Mouse (Mus musculus) 3134 (cell line): Measurements from ENCODE around the gene Por.
A peak's percentile ranks its signal among the peaks of the same experiment; 100 is the strongest.

Experiments used
- DNase-seq: peaks from one replicate; pipeline ENCODE4 v3.0.0-alpha.2; 2011; ENCODE audit warnings: low spot score; ENCODE audit not compliant: insufficient read length; ENCODE audit errors: extremely low read depth

The Por gene

DNA sequence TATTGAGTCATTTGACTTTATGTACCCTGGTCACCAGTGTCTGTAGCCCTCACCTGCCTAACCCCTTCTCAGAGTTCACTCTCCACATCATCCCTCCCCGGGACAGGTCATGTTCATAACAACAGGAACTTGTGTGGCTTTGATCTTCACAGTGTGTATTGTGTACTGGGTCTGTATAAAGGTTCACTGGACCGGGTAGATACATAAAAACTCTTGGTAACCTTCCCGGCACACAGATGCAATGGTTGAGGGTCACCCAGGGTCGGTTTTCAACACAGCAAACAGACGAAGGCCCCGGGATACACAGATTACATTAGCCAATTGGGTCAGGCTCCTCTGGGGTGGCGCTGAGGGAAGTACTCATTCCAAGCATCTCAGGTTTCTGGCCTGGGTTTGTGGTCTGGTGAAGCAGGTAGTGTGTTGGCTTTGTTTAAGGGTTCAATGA, 25.5 kb downstream of the Por start:
- DNase-seq = no peak

DNA sequence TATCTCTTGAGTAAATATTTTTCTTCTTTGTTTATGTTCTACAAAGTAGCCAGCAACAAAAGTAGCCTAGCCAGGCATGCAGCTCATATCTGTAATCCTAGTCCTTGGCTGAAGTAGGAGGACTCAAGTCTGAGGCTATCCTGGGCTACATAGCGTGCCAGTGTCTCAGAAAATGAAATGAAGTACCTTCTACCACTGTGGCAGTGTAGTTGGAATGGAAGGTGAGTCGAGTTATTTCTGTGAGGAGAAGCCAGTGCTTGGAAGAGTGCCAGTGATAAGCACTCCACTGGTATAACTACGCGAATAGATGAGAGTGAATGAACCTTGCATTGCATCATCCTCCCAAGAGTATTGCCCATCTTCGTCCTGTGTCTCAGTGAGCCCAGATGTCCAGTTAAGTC, 27.9 kb downstream of the Por start:
- no peak for DNase-seq

DNA sequence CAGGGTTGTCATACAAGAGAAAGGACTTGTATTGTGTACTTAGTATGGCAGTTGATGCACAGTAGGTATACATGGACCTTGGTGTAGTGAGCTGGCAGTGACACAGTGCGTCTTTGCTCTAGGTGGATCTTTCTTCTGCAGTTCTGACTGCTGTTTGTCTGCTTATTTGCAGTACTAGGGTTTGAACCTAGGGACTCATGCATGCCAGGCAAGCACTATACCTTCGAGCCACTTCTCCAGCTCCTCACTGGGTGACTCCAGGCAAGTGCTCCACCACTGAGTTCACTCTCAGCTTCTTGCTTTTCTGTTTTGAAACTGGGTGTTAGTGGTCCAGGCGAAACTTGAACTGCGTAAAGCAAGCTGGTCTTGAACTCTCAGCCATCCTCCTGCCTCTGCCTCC, 31.8 kb downstream of the Por start:
- no peak for DNase-seq

DNA sequence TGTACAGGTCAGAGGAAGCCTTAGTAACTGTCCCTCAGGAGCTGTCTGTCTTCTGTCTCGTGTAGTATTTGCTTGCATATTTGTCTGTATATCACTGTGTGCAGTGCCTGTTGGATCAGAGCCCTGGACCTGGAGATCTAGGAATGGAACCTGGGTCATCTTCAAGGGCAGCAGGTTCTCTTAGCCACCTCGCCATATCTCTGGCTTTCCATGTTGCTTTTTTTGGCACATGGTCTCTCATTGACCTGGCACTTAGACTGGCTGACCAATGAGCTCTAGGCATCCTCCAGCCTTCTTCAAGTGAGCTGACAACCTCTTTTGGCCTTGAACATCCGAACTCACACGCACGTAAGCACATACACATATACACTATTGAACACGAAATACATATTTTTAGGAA, 32.4 kb downstream of the Por start:
- DNase-seq = no peak

DNA sequence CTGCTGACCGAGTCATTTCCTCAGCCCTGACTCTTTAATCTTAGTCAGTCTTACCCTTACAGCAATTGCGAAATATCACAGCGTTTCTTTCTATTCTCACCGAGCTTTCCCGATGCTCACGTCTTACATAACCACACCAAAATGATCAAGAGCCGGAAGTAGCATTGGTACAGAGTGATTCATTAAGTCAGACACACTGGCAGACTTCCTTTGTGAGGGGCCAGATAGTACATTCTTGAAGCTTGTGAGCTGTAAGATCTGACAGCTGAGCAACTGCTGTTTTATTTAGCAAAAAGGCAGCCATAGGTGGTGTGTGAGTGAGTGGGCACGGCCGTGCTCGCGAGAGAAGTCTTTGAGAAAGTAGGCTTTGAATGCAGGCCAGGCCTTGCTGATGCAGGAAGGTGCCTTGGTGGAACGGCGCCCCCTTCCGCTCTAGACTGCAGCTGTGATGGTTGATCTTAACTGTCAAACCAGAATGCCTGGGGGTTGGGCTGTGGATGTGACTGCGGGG, 32.9 kb downstream of the Por start:
- peak; percentile 54 for DNase-seq

DNA sequence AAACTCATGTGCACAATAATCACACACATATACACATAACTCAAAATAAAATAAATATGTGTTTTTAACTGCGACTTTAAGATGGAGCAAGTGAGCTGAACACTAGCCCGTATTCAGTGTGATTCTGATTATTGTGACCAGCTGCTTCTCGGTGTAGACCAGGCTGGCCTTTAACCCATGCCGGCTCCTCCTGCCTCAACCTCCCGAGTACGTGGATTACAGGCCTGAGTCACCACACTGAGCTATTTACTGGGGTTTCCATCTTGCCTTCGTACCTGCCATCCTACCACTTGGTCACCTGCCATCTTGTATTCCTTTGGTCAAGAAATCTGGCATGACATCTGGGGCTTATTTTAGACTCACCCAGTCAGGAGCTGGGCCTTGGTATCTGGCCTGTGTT, 33.6 kb downstream of the Por start:
- no peak for DNase-seq

DNA sequence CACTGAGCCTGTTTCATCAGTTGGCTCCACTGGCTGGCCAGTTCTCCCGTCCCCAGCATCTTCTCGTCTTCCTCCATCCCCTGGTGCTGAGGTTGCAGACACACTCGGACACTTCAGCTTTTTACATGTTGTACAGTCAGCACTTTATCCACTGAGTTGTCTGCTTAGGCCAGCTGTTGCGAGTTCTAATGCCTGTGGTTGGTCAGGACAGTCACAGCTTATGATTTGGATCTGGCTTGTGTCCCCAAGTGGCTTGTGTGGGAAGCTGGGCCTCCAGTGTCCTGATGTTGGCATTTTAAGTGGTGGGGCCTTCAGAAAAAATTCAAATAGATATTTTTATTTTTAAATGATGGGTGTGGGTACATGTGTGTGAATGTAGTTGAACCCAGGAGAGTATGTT, 35.5 kb downstream of the Por start:
- no peak for DNase-seq

DNA sequence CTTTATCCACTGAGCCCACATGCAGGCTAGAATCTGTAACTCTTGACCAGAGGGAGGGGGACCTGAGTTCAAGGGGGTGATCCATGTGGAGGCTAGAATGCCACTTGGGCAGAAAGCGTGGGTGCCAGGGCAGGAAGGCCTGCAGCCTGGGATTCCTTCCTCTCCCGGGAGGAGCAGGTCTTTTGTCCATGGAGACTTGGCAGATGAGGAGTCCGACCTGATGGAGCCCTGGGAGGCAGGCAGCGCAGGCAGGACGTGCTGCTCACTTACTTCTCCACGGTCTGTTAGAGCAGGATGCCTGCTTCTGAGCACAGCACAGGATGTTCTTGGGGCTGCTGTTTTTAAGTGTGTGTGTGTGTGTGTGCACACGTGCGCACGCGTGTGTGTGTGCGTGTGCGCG, 37.2 kb downstream of the Por start:
- no peak for DNase-seq

DNA sequence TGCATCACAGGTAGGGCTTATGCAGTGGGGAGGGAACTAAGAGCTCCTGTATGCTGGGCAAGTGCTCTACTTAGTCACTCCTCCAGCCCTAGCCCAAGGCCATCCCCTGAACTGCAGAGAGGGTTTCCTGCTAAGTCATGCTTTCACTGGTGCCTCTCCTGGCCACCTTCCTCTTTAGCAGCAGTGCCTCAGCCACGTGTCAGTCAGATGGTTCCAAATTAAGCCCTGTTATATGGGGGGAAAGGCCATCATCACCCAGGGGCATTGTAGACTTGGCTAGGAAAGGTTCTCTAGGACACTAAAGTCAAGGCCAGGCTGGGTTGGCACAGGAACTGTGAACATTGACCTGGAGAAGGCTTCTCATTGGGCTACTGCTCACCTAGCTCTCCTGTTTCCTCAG, 38.0 kb downstream of the Por start:
- DNase-seq = no peak

DNA sequence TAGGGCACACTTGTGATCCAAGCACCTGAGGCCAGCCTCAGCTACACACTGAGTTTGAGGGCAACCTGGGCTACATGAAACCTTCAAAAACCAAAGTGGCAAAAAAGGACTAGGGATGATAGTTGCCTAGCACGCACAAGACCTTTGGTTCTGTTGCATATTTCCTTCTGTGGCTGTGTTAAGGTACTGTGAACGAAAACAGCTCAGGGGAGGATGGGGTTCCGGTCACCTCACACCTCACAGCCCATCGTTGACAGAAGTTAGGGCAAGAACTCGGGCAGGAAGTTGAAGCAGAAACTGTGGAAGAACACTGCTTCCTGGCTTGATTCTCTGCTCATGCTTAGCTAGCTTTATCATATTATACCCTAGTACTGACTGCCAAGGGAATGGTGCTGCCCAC, 39.9 kb downstream of the Por start:
- no peak for DNase-seq

DNA sequence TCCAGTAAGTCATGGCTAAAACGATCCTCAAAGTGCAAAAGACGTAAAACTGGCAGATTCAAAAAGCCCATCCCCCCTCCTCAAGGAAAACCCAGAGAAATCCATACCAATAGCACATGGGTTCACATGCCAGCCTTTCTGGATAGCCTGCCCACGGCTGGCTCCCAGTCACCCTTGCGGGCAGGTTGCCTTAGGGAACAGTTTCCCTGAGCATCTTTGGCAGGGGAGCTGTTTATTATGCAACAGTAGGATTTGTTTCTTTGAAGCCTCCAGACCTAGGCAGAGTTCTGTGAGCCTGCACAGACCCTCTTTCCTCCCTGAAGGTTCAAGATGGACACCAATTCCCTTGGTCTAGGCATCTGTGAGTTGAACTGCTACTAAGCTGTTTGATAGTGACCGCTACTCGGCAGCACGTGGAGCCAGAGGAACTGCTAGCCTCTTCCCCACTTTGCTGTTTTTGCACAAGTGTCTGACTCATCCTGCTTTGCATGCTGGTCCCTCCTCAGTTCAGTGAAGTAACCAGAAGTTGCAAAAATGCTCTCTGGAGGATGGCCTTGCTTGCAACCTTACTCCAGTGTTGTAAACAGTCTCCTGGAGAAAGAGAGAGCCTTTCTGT, 40.9 kb downstream of the Por start:
- peak; percentile 63 for DNase-seq

DNA sequence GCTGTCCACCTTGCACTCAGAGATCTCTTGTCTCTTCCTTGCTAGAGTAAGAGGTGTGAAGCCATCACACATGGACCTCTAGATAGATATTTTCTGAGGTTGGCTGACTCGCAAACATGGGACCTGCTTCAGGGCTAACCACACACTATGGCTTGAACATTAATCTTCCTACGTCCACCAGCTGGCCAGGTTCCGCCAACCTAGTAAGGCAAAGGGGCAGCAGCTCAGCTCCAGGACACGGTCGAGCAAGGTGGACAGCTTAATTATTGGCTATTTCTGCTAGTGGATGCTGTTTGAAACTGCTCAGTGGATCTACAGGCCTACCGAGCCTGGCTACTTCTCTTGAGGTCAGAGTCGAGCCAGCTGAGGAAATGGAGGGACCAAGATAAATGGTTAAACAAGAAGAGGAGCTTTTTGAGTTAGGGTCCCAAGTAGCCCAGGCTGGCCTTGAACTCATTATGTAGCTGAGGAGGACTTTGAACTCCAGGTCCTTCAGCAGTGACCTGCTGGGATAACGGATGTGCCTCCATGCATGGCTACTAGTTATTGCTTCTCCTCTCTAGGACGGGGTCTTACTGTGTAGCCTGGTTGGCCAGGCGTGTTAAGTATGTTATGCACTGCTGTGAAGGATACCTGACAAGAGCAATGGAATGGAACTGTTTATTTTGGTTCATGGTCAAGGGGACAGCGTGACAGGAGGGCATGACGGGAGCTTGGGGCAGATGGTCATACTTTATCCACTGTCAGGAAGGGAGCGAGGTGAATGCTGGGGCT, 41.9 kb downstream of the Por start:
- DNase-seq = no peak

DNA sequence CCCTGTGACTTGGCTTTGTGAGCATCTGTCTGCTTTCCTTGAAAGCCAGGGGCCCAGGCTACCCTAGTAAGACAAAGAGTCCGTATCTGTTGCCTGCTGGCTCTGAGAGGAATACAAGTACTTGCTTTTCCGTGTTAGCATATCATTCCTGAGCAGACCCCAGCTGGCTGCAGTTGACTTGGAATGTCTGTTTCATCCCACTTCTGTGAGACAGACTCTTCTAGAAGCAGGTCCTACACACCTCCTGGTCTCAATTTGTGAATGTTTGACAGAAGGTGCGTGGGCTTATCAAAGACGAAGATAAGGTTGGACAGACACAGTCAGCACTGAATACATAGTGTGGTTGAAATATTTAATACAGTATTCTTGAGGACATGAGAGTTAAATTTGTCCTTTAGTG, 43.0 kb downstream of the Por start:
- DNase-seq = no peak

DNA sequence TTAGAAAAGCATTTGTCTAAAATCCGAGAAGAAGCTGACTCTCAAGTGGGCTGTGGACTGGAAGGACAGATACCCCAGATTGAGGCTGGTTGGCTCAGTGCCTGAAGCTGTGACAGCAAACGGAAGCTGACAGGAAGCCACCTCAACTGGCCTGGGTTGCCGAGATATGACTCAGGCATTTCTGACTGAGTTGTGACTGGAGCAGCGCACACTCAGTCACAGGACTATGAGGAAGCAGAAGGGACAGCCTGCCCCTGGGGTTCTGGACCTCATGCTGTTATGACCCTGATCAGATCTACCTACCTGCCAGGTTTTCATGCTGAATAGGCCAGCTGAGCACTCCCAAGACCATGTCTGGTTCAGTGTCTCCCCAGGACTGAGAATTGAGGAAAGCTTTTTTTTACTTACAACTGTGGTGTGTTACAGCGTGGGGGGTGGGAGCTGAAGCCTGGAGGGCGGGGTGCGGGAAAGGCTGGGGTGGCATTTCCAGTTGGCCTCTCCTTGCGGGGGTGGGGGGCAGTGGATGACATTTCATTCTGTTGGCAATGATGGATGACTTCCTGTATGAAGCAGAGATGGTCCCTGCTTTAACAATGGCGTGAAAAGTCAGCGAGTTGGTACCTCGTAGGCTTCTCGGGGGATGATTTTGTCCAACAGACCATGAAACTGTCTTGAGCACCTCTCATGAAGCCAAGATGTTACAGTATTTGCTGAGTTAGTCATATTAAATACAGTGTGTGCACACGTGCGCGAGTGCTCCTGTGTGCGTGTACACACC, 43.8 kb downstream of the Por start:
- DNase-seq = peak; percentile 56

DNA sequence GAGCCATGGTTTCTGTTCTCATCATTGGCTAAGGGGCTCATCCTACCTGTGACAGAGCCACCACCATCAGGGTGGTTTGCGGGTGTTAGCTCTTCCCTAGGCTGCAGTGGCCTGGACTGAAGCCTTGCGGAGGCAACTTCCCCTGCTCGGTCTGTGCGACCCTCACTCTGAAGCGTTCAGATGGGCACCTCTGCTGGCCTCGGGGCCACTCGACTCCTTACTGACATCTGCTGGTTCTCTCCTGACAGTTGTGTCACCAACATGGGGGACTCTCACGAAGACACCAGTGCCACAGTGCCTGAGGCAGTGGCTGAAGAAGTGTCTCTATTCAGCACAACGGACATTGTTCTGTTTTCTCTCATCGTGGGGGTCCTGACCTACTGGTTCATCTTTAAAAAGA, 45.8 kb downstream of the Por start:
- no peak for DNase-seq

DNA sequence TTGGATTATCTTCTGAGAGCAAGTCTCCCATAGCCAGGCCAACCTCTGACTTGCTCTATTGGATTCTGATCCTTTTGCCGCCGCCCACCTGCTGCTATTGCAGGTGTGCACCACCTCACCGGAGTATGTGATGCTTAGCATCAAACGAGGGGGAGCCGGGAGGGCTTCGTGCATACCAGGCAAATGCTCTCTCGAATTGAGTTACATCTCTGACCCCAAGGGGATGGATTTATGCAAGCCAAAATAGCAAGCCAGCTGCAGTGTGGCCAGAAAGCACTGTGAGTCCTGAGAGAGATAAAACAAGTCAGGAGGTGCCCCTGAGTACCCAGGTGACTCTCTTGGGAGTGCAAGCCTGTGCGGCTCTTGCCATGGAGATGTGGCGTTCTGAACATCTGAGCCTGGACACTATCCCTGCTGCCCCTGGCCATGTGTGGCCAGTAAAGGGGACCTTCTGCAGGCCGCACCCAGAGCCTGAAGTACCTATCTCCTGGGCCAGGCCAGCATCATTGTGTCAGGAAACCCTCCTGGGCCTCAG, 49.8 kb downstream of the Por start:
- DNase-seq = no peak

DNA sequence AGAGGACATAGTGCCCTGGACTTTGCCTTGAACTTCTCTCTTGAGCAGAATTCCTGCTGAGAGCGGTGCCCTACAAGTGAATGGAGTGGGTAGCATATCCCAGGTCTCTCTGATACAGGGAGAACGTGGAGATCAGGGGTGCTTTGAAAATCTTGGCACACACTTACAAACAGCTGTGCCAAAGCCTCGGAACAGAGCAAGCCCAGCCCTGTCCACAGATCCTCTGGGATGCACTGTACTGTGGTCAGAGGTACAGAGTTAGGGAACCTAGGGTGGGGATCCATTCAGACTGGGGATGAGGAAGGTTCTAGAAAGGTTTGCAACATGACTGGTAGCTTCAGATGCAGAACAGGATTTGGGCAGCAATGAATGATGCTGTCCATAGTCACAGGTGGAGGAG, 50.3 kb downstream of the Por start:
- no peak for DNase-seq

DNA sequence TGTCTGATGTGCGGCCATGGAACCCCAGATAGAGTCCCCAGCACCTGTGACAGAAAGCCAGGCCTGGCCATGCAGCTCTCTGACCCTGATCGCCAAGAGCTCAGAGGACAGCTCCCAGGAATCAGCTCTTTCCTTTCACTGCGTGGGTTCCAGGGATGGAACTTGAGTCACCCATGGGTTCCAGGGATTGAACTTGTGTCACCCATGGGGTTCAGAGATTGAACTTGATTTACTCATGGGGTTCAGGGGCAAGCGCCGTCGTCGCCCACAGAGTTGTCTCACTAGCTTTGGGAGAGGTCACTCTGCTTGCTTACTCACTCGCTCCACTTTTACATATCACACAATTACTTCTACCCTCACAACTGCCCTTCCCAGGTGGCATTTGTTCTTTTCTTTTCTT, 51.2 kb downstream of the Por start:
- DNase-seq = no peak

DNA sequence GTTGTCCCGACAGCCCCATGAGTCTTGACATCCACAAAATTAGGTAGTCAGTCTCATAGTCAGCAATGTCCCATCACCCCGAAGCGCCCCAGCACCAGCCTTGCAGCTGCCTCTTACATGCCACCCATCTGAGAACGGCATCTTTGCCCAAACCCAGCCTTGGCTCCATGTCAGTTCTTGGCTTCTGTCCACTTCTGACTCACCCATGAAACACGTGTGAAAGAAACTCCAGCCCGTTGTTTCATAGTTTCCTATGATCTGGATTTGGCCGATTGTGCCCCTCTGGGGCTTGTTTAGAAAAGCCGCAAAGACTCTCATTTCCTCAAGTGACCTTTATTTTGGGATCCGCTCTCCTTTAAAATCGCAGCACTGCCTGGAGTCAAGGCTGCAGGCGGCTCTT, 52.3 kb downstream of the Por start:
- DNase-seq = peak; percentile 81

DNA sequence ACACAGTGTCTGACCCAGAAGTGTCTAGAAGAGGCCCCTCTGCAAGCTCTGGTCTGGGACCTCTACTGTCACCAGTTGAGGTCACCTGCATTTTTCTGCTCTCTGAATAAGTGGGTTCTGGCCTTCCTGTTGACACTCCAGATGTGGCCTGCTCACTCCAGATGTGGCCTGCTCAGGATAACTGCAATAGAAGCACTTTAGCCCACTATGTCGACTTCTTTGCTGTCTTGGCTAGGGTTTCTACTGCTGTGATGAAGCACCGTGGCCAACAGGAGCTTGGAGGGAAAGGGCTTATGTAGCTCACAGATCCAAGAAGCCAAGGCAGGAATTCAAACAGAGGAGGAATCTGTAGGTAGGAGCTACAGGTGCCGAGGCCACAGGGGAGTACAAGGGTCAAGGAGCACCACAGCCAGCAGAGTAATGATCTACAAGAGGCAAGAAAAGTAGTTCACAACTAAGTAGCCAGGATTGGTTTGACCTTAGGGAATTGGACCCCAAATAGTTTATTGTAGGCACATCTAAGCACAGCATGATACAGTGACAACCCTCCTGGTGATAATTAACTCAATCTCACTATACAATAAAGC, 53.4 kb downstream of the Por start:
- no peak for DNase-seq
